Mouse (Mus musculus) urinary bladder, postnatal 4 days (tissue): ENCODE measurements around the gene Ssb.
"Not testable (repeated sequence)": the region's sequence is repeated elsewhere in the genome, so short reads cannot be mapped to it uniquely, and the experiment has no call there.

ENCODE experiments used
- DNase-seq, 2 experiments: peaks; one replicate each; pipeline ENCODE4 v3.0.0; 2021 to 2022; ENCODE audit warnings: low spot score in 2 of 2

Ssb gene

DNA sequence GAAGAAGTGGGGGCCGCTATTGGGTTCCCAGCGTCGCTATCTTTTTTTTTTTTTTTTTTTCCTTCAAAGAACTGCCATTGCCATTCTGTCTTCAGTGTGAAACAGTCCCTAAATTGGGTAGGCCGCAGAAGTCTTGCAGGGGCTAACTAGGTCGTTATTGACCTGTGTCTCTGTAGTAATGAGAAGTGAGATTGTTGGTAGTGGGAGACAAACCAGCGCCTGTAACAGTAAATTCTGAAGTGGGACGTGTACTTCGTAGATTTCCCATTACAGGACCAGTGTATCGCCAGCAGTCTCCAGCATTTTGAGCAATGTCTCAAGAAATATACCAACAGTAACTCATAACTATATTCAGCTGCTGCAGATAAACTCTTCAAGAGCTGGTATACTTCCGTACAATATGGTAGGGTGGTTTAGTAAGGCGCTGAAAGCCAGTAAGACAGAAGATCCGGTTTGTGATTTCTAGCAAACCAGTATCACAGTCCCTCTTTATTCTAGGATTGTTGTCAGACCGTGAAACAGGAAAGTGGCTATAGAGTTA, 825 bp downstream of the Ssb start:
- no peak for DNase-seq

DNA sequence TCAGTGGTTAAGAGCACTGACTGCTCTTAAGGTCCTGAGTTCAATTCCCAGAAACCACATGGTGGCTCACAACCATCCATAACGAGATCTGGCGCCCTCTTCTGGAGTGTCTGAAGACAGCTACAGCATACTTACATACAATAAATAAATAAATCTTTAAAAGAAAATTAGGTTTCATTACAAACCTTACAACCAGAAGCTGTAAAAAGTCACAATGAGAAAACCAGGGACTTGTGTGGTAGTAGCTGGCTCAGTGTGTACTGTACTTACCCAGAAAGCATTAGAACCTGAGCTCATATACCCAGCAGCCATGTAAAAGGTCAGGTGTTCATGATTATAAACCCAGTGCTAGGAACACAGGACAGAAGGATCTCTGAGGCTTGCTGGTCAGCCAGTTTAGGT, 22.6 kb downstream of the Ssb start:
- no peak for DNase-seq

DNA sequence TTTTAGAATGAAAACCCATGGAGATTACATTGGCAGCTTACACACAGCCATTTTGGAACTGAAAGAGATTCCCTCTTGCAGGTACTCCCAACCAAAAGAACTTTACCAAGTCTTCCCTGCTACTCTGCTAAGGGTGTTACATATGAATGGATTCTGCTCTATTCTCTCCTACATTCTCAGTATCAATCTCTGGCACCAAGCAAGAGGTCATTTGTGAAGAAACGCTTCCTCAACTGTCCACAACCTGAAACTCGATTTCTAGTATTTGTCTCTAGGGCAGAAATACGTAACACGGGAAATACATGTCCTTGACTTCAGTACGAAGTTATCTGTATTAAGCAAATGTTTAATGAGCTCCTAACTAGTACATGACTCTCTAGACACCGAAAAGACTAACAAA, 23.2 kb downstream of the Ssb start:
- no peak for DNase-seq

DNA sequence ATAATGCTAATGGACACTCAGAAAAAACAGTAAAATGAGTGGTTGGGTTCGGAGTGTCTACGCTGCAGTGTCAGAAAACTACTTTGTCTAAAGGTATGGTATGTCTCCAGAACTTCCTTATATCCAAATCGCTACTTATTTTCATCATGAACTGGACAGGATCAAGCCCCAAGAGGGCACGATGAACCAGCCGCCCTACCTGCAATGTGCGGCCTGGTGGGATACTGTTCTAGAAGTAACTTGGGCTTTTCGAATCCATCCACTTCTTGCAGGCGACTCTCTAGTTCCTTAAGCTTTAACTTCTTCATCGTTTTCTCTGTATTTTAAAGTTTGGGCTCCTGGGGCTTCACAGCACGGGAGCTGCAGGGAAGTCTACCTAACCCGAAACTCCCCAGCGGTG, 23.7 kb downstream of the Ssb start:
- no peak for DNase-seq

DNA sequence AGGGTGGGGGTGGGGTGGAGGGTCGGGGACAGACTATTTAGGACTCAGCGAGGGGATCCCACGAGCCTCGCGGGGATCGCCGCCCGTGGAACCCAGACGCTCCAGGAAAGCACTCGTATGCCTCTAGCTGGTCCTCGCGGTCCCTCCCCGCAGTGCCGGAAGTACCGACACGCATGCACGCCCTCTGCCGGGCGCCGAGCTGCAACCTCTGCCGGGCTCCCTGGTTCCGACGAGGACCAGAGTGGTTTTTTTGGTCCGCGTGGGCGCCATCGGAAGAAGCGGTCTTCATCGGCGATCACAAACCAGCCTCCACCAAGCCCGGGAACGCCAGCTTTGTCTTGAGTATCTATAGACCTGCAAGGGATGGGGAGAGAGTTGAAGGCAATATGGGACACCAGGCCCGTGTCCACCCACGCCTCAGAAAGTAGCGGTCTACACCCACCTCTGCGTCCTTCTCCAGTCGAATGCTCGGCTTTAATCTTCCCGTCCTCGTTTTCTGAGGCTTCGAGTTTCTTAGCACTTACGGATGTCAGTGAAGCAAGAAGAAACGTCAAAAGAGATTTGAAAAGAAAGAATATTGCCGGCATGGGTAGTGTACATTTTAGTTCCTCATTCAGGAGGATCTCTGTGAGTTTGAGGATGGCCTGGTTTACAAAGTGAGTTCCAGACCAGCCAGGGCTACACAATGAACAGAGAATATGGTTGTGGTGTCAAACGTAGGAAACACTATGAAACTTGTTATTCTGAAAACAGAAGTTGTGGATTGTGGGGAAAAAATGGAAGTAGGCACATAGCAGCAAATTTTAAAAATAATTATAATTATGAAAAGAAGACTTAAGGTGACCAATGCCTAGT, 24.3 kb downstream of the Ssb start, which contains the start of gene Mettl5:
Gene Mettl5 (minus strand): TSS at position 165 of the 855 bp plus-strand sequence.
- peak; percentile 84 to 91 for DNase-seq

DNA sequence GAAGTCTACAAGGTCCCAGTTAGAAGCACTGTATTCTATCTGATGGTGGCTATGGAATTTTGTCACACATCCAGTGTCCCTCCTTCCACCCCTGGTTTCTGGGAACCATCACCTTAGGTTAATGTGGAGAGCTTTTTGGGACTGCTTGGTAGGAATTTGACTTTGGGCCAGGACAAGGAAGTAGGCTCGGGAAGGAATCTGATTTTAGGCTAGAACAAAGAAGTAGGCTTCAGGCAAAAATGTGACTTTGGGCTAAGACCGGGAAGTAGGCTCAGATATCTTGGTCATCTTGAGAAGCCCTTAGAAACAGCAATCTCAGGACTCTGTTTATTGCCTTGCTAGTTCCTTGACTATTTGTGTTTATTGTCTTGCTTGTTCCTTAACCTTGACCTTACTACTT, 27.6 kb downstream of the Ssb start:
- DNase-seq = no peak

DNA sequence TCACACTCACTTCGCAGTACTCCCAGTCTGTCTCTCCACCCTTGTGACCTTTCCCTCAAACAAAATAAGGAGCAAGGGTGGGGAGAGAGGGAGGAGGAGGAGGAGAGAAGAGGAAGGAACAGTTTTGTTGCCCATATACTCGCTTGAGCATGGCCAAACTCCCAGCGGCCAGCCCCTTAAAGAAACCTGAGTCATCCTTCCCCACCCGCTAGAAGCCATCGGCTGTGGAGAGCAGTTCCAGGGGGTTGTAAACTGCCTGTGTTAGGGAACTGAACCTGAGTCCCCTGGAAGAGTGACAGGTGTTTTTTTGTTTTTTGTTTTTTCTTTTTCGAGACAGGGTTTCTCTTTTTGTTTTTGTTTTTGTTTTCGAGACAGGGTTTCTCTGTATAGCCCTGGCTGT, 29.5 kb downstream of the Ssb start:
- no peak for DNase-seq

DNA sequence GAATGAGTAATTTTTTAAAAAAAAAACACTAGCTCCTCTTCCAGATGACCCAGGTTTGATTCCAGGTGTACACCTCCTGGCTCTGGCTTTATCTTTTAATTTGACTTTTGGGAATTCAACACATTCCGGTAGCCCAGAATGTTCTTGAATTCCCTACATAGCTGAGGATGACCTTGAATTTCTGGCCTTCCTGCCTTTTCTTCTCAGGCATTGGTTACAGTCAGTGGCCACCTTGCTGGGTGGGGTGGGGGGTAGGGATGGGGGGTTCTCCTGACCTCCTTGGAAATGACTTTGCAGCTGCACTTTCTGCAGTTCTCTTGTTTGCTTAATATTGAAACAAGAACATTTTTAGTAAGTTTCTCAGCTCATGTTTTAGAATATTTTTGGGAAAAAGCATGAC, 31.8 kb downstream of the Ssb start:
- DNase-seq = no peak

DNA sequence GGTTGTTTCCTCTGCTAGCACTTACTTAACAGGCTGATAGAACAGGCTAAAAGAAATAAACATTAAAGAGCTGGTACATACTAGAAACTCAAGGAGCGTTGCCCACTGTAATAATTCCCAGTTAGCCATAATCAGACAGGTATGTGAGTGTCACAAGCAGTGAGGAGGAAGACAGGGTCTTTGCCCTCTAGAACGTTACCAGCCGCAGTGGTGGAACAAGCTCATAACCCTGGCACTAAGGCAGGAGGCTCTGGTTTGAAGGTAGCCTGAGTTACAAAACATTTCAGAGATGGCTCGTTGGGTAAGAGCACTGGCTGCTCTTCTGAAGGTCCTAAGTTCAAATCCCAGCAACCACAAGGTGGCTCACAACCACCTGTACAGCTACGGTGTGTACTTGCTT, 32.5 kb downstream of the Ssb start:
- DNase-seq = no peak

DNA sequence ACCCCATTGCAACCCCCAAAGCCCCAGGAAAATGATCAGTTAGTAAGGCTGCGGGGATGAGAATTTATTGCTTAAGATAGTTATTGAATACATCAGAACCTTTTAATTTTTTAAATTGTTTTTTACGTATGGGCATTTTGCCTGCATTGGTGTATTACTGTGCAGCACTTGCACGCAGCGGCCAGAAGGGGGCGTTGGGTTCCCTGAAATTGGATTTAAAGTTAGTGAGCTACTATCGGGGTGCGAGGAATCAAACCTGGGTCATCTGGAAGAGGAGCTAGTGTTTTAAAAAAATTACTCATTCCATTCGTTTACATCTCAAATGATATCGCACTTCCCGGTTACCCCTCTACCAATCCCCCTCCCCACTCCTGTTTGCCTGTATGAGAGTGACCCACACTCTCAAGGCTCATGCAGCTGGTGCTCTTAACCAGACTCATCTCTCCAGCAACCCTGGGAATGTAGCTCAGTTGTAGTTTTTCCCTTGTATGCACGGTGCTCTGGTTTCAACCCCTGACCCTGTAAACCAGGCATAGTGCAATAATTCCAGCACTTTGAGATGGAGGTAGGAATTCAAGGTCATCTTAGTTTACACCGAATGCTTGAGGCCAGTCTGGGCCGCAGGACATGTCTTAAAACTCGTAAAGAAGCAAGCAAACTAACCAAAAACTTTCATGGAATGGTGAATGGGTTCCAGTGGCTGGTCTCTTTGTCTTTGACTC, 34.3 kb downstream of the Ssb start:
- no peak for DNase-seq

DNA sequence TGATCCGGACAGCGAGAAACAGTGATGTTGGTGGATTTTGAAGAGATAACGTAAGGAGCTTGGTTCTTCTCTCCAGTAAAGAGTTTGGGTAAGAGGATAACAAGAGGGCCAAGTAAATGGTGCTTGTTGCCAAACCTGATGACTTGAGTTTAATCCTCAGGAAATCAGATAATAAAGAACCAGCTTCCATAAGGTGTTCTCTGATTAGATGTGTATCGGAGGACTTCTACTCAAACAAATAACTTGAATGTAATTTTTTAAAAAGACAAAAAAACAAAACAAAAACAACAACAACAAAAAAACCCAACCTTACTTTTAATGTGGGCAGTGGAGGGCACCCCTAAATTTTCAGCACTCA, 34.8 kb downstream of the Ssb start:
- no peak for DNase-seq

DNA sequence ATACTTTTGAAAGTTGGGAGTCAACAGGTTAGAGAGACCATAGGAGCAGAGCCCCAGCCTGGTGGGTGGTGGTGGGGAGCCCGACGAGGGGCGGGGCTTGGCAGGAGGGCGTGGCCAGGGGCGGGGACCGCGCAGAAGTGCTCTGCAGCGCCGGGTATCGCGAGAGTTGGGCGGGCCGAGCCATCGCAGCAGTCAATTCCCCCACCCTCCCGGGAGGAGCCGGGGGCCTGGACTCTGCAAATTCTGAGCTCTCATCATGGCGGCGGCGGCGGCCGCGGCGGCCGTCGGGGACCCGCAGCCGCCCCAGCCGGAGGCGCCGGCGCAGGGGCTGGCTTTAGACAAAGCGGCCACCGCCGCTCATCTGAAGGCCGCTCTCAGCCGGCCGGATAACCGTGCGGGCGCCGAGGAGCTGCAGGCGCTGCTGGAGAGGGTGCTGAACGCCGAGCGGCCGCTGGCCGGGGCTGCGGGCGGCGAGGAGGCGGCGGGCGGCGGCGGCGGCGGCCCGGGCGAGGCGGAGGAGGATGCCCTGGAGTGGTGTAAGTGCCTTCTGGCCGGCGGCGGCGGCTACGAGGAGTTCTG, 35.8 kb downstream of the Ssb start, which contains the start of gene Ubr3:
Gene Ubr3 (plus strand): TSS at position 208 of the 579 bp plus-strand sequence.
- peak; percentile 98 to 99 for DNase-seq

DNA sequence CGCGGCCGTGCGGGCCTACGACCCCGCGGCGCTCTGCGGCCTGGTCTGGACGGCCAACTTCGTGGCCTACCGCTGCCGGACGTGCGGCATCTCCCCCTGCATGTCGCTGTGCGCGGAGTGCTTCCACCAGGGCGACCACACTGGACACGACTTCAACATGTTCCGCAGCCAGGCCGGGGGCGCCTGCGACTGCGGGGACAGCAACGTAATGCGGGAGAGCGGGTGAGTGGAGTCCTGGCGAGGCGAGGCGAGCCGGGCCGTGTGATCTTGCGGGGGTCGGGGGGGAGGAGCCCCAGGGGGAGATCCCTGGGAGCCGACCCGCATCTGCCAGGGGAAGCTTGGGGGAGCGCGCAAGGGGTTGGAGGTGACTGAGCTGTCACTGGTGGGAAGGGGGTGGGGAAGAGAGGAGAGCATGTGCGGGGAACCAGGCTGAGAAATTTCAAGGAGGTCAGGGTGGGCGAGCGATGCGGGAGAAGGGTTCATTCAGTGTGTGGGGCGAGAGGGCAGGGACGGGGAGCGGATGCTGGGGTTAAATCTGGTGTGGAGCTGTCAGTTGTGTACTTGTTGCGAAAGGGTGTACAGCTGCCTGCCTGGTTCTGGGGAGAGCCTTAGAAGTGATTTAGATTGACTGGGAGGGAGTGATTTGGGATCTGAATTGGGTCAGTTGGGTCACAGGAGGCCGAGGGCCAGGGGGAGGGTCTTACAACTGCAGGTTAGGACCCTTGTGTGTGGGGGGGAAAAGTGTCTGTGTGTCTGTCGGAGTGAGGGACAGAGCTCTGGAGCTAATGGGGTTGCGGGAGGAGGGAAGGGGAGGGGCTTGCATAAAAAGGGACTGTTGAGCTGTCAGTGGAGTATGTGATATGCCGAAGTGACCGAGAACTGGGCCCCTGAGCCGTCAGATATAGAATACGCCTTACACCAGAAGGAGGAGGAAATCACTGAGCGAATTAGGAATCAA, 36.5 kb downstream of the Ssb start:
- peak in 1 of 2 experiments; percentile 44 for DNase-seq

DNA sequence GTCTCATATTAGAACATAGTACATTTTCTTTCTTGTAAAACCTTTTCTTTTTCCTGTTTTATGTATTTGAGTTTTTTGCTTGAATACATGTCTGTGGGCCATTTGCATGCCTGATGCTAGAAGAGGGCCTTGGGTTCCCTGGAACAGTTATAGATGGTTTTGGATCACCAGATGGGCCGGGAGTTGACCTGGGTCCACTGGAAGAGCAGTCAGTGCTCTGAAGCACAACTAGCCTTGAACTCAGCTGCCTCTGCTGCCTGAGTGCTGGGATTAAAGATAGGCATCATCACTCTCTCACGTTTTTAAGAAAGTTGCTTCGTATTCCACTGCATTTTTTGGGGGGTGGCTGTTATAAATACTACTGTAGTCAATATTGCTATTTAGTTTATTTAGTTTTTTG, 42.2 kb downstream of the Ssb start:
- no peak for DNase-seq

DNA sequence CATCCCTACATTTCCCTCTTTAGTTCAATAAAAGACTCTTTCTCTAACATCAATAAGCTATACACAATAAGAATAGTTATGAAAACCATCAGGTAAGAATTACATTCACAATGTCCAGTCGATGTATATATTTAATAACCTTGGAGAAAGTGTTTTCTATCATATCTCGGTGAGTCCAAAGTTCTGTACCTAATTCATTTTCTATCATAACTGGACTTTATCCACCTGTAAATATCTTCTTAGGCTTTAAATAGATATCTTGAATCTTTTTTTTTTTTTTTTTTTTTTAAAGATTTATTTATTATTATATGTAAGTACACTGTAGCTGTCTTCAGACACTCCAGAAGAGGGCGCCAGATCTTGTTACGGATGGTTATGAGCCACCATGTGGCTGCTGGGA, 46.0 kb downstream of the Ssb start:
- not testable (repeated sequence) for DNase-seq

DNA sequence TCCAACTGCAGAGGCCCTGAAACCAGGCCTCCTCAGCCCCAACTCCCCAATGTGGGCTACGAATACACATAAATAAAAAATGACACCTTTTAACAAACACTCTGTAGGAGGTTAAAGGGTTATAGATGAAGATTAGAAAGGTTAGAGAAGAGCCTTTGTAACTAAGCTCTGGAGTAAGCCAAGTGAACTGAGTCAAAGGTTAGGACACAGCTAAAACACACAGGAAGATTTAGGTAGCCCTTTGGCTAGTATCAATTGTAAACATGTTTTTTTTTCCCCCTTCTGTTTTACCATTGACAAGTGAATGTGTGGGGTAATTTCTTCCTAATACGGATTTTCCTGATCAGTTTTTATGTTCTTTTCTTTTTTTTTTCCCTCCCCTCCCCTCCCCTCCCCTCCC, 51.4 kb downstream of the Ssb start:
- DNase-seq = no peak

DNA sequence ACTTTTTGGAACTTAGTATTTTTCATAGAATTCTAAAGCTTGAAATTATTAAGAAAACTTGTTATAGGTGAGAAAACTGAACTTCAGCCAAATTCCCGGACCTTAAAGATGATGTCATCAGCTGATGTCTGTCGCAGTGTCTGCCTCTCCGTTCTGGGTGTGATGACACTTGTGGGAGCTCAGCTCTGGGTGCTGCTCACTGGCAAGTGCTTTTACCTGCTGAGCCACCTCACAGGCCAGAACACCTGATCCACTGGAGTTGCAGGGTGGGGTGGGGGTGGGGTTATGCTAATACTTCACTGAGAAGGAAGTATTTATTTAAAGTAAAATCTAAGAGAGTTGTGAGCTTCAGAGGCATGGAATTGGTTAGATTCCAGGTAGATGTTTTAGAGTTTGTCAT, 55.9 kb downstream of the Ssb start:
- DNase-seq = no peak
